Mouse (Mus musculus): ENCODE measurements at regions not wholly inside any gene's neighbourhood (a gene's known extent, or its start where the extent isn't known, plus 50 kb on each side); places are given as distances from the start of the nearest gene placed in this dataset.

DNA sequence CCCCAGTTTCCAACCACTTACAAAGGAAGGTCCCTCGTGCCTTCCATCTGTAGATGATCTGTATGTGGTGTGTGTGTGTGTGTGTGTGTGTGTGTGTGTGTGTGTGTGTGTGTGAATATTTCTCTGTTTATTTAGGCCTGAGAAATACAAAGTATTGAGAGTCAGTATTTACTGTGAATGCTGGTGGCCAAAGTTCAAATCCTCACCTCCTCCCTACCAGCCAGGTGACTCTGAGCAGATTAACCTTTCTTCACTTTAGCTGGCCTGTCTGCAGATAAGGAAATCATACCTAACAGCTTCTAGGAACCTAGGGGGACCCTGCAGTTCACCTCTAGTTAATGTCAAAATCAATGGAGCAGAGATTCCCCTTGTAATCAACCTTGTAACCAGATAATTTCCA, 100.9 kb upstream of the Tle3 start:
- DNase-seq (ENCODE audit: low read depth, low spot score) = no peak

DNA sequence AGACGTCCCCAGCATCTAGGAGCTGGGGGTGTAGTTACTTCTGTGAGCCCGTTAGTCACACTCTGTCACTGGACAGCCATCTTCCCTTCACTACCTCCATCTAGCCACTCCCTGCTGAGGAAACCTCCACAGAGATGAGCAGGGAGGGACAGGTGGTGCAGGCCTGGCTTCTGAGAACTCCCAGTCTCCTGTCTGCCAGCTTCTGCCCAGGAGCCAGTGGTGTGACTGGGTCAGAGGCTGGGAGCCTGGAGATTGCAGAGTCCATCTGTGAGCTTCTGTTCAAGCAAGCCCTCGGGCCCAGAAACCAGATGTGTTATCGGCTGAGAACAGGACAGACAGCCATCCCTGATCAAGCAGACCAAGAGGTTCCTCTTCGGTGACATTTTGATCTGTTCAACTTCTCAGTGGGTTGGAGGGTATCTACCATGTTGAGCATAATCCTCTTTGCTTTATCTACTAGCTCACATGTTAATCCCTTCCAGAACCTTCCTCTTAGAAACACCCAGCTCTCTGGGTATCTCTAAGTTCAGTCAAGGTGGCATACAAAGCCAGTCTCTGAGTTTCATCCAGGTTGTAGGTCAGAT, 100.3 kb upstream of the Tle3 start:
- WGBS = 93% methylated on average over 5 of the region's 5 CpGs
- DNase-seq (ENCODE audit: low read depth, low spot score) = no peak

More for the DNA sequence above, 100.9 kb upstream of the Tle3 start:
- 72% methylated on average over 1 of the region's 1 CpGs for WGBS

DNA sequence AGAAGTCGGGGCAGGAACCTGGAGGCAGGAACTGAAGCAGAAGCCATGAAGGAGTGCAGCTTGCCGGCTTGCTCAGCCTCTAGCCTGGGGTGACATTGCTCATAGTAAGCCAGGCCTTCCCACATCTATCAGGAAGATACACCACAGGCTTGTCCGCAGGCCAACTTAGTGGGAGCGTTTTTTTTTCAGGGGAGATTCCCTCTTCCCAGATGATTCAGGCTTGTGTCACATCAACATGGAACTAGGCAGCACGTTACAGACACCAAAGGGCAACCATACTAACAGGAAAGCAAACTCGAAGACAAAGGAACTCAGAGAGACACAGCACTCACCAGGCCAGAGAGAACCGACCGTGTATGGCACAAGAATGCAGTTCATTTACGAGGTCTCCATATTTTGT, 98.1 kb upstream of the Tle3 start:
- WGBS = 76% methylated on average over 9 of the region's 9 CpGs
- DNase-seq (ENCODE audit: low read depth, low spot score) = no peak

DNA sequence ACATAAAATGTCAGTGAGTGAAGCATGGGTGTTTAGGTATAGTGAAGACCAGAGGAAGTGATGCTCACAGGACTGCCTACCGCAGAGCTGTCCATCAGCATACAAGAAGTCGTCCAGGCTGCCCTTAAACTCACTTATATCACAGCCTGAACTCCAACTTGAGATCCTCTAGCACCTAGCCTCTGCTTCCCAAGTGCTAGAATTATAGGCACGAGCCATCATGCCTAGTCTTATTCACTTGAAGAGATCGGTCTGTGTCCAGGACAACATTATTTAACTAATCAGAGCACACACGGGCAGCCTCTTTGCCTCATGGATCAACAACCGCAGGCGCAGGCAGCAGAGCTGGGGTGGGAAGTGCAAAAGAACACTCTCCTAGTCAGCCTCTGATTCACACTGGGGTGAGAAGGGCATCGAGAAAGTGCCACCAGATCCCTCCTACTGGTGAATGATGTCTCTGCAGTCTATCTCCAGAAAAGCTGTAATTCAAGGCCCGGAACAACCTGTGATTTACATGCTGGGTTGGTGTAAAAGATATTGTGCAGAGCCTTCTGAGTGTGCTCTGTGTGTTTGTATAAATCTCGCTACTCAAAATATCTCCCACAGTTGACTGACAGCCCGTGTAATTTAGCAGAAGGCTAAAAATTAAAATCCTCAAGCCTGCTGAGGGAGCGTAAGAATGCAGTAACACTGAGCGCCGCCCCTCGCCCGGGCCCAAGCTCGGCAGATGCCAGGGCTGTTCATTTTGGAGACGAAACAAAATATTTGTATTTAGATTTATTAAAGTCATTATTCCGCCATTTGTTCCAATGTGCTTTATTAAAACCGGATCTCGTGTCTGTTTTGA, 94.6 kb upstream of the Tle3 start:
- no peak for DNase-seq (ENCODE audit: low read depth, low spot score)
- WGBS = 39% methylated on average over 21 of the region's 21 CpGs

DNA sequence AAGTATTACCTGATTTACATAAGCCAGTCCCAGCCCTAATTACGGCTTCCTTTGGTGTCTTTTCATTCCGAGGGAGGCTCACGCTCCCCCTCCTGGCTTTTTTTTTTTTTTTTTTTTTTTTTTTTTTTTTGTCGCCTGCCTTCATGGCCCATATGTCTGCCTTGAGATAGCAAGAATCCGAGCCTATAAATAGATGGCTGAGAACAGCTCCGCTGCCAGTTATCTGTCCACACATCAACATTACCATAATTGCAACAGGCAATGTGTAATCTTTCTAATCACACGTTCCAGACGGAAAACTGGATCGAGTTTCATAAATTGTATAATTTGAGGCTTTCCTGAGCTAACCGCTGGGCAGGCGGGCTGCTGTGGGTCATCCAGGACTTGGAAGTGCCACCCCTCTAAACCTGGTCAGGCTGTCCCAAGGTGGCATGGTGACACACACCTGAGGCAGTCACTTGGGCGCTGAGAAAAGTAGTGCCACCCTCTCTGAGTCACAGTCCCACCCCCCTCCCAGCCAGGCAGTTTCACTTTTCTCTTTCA, 93.9 kb upstream of the Tle3 start:
- WGBS = 54% methylated on average over 12 of the region's 12 CpGs
- no peak for DNase-seq (ENCODE audit: low read depth, low spot score)

DNA sequence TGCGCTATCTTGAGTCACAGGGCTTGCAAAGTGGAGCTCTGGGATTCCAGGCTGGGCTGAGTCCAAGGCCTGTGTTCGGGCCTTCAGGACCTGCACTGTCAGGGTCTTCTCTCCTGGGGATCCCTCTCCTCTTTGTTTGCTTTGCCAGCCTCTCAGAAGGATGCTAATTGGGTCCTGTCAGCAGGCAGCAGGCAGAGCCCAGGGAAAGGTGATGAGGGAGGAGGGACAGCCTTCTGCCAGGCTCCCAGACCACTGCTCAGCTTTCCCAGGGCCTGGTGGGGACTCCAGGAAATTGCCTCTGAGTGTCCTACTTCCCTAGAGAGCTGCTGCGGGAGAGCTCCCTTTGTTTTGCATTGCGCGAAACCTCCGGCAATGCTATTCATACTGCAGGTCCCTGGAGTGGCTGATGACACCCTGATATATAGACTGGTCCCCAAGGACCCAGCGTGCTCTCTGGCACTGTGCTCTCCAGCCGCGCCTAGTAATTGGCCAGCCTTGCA, 93.1 kb upstream of the Tle3 start:
- no peak for DNase-seq (ENCODE audit: low read depth, low spot score)
- WGBS = 84% methylated on average over 9 of the region's 9 CpGs

DNA sequence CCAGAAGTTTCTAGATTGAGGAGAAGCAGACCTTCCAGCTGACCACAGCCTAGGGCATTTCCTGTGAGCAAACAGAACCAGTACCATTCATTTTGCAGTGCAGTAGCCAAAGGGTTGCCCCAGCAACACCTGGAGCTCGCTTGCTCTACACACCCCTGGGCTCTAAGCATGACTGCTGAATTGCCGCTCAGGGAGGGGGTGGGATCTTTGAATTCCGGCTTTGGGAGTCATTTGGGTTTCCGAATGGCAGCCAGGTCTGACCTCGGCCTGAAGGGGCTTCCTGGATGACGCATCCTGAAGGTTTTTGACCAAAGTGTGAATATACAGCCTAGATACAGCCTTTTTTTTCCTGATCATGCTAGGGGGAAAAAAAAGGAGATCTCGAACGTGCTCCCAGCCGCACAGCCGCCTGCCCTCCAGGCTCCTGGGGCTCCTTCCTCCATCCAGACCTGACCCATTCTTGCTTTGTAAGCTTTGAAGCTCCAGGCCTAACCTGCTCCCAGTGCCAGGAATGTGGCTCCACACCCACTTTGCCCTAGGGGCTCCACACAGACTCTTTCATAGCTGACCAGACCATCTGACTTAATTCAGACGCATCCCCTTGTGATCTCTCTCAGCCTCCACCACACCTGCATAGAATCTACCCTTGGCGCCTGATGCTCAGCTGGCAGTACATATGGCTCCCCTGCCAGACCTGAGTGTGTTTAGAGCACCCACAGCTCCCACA, 91.1 kb upstream of the Tle3 start:
- 87% methylated on average over 12 of the region's 12 CpGs for WGBS
- DNase-seq (ENCODE audit: low read depth, low spot score) = no peak

DNA sequence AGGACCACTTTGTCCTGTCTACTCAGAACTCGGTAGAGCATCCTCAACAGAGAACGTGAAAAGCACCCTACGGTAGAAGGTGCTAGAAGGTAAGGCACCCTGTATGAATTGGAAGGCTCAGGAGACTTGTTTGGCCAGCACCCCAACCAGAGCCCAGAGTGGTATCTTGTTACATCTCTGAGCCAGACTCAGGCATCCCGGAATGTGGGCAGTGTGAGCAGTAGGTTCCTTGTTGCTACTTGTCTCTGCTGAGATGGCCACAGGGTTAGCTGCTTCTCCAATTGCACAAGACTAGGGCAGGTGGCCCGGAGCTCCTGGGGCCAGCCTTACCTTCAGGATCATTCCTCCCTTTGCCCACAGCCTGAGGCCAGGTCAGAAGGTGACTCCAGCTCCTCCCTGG, 88.9 kb upstream of the Tle3 start:
- DNase-seq (ENCODE audit: low read depth, low spot score) = no peak
- WGBS = 97% methylated on average over 5 of the region's 5 CpGs

DNA sequence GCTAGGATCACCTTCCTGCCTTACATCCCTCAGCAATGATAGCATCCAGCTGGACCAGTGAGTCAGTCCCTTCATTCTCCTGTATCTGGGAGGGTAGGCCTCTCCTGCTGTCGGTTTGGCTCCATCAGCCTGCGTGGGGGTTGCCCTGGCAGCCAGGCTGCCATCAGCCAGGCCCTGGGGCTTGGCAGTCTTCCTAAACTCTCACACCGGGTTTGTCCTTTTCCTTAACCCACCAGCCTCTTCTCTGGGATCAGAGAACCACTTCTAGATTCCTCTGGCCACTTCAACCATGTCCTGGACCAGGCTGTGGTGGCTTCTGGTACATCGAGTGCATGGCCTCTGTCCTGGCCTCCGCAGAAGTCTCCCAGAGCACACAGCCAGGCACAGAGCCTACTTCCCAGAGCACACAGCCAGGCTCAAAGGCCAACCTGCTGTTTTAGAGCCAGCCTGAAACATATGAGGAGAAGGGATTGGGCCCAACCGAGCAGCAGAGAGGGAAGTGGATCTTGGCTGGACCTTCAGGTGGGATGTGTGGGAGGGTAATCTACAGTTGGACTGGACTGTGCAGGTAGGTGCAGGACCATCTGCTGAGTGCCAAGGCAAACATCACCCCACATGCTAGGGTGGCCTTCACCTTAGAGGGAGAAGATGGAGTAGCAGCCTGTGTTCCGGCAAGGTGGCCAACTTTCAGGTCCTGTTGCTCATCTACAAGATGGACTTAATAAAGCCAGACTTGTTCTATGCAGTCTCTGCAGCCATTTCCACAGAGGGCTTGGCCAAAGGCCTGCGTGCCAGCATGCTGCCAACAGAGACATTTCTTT, 87.8 kb upstream of the Tle3 start:
- DNase-seq (ENCODE audit: low read depth, low spot score) = no peak

DNA sequence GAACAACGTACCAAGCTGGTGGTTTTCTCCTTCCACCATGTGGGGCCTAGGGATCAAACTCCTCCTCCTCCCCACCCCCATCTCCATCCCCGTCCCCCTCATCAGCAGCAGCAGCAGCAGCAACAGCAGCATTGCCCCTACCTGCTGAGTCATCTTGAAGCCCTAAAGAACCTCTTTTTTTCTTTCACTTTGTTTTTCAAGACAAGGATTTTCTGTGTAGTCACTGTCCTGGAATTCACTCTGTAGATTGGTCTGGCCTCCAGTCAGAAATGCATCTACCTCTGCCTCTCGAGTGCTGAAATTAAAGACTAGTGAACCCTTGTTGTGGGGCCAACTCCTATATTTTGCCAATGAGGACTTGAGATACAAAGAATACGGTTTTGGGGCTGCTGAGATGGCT, 85.6 kb upstream of the Tle3 start:
- WGBS = 90% methylated on average over 4 of the region's 4 CpGs

More for the DNA sequence above, 87.8 kb upstream of the Tle3 start:
- WGBS = 83% methylated on average over 8 of the region's 8 CpGs

DNA sequence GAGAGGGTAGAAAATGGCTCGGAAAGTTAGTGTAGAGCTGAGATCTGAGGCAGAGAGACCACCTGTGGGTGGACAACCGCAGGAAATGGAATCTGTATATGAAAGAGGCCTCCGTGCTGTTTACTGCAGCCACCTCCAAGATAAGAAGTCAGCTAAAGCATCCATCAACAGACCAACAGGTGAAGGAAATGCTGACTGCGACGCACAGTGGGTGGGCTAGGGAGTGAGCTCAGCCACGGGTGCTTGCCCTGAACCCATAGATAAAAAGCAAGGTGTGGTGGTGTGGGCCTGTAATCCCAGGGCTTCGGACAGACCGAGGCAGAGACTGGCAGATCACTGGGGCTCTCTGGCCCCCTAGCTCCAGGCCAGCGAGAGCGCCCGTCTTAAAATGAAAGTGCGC, 83.0 kb upstream of the Tle3 start:
- 83% methylated on average over 12 of the region's 12 CpGs for WGBS
- no peak for DNase-seq (ENCODE audit: low read depth, low spot score)

More for the DNA sequence above, 85.6 kb upstream of the Tle3 start:
- DNase-seq (ENCODE audit: low read depth, low spot score) = no peak

DNA sequence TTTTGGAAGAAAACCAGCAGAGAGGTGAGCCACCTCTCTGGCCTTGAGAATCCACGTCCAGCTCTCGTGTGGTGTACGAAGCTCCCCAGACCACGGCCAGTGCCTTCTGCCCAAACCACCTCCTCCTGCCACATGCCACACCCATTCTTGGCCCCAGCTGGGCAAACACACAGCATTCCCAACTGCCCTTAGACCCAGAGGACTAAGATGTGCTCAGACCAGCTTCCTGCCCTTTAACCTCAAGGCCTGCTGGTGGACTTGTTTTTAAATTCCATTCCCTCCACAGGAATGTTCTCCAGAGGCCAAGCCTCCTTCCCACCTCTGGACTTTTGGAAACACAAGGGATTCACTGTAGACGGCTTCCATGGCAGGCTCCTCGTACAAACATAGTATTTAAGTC, 82.5 kb upstream of the Tle3 start:
- 59% methylated on average over 6 of the region's 6 CpGs for WGBS
- DNase-seq (ENCODE audit: low read depth, low spot score) = no peak

DNA sequence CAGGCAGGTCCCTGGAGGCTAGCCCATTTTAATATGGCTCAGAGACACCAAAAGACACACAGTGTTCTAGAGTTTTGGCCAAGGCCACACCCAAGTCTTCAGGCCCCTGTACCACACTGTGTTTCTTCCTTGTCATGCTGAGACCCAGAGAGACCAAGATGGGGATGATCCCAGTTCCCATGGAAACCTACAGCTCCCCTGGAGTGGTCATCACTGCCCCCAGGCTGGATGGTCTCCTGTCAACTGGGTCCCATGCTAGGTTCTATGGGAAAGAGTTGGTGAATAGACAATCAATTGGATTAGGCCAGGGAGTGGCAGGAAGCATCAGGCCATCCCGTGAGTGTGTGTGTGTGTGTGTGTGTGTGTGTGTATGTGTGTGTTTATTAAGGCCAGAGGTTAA, 80.5 kb upstream of the Tle3 start:
- 71% methylated on average over 1 of the region's 1 CpGs for WGBS
- no peak for DNase-seq (ENCODE audit: low read depth, low spot score)

DNA sequence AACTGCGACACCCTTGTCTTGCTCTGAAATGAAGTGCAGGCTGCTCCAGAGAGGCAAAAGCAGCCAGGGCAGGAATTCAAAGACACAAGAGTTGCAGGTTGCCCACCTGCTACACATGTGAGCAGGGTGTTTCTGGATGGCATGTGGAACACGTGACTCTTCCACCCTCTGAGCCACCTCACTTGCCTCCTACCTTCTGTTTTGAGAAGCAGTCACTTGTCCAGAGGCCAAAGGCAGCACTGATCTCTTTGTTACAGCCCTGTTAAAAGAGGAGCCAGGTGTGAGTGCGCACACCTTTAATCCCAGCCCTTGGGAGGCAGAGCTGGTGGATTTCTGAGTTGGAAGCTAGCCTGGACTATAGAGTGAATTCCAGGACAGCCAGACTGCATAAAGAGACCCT, 79.7 kb upstream of the Tle3 start:
- DNase-seq (ENCODE audit: low read depth, low spot score) = no peak
- 82% methylated on average over 3 of the region's 3 CpGs for WGBS

DNA sequence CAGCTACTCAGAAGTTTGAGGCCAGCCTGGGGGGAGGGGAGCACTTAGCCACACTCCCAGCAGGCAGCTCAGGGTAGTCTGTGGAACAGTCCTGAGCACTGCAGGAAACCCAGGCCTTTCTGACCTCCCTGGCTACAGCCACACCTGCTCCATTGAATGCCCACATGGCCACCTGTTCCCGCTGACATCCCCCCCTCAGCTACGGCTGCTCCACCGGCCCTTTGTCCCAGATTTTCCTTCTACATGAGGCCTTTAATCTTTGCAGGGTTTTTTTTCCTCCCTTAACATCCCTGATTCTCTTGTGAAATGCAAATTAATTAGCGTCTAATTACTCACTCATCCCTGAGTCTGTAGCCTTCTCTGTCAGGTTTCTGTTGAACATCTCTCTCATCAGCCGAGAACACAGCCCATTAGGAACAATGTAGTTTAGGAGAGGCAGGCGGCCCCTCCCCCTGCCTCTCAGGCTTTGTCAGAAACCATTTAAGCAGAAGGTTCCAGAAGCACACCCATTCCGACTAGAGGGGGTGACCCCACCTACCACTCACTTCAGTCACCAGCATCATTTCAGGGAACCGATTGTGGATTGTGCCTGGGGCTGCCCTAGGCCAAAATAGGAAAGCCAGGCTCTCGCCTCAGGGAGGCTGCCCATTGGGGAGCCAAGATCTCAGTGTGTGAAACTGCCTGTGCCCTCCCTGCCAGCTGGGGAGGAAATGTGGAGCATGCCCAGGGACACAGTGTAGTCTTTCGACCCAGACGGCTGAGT, 78.8 kb upstream of the Tle3 start:
- 89% methylated on average over 11 of the region's 11 CpGs for WGBS
- DNase-seq (ENCODE audit: low read depth, low spot score) = no peak

DNA sequence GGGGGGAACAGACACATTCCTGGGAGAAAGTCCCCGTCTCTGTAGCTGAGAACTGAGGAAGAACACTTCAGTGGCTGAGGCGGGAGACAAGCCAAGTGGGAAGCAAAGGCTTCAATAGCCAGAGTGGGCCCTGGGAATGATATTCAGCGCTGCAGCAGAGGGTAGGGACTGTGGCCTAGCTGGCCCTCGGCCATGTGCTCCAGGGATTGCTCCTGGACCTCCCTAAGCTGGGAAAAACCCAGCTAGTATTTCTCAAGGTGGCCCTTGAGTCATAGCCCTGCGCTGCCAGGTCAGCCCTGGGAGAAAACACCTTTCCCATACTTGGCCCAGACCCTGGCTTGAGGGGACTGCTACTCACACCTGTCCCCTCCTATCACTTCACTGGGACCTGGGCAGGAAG, 77.2 kb upstream of the Tle3 start:
- WGBS = 87% methylated on average over 5 of the region's 5 CpGs

DNA sequence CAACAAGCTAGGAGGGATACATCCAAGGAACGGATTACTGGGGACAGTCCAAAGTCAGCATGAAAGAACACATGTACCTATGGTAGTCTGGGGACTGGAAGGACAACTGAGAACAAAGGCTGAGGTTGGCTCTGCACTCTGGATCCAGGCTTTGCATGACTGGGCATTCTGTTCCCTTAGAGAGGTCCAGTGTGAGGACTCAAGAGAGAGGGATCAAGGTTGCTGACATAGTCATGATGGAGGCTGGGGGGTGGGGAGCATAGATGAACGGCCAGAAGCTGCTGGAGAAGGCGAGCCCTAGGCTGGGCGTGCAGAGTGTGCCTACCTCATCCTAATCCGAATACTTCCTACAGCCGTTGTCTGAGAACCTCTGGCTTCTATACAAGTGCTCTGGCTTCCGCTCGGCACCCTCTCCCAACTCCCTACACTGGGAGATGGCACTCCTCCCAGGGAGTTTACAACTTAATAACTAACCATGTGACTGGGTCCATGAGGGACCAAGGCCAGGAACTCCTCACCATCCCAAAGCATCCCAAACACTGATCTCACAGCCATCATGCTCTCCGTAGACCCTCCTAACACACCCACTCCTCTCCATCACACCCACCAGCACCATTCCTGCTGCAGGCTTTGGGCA, 75.7 kb upstream of the Tle3 start:
- no peak for DNase-seq (ENCODE audit: low read depth, low spot score)
- 41% methylated on average over 9 of the region's 9 CpGs for WGBS

More for the DNA sequence above, 77.2 kb upstream of the Tle3 start:
- DNase-seq (ENCODE audit: low read depth, low spot score) = no peak

DNA sequence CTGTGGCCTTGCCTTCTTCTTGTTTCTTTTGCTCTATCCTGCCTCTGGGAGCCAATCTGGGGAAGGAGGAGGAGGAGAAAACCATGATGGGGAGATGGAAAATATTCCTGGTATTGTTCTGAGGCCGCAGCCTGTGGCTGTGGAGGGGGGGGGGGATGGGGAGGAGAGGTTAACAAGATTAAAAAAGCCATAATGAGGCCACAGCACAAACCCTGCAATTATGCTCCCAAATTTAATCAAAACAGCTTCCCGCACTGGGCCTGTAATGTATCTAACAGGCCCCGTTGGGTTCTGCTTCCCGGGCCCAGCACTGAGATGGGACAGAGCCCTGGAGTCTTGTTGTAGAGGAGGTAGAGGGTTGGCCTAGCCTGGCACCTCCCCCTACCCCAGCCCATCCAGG, 74.8 kb upstream of the Tle3 start:
- no peak for DNase-seq (ENCODE audit: low read depth, low spot score)
- 82% methylated on average over 4 of the region's 4 CpGs for WGBS
